21 mouse cellular contexts compared by ENCODE assay signal in the genomic region with DNA sequence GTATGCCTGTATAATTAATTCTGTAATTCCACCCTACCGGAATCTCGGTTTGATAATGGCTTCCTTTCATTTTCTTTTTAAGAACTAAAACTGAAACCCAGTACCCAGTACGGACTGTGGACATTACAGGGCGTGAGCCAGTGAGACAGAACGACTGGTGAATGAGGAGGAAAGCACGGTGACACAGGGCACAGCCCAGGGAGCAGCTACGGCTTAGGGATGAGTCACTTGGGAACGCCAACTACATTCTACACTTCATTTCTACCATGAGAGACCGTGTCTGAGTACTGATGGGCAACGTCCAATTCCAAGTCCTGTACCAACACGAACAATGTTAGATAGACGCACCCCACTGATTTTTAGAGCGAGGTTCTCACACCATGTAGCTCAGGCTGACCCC. TPM values are rescaled to one million over a fixed set of nuclear protein-coding genes. Genes with fewer than 3 reads are reported as not detected.
DNase-seq lines count a peak whose midpoint lies in the region; ATAC-seq and TF ChIP-seq lines count a peak whose summit lies in the region.
"Had no signal": no experiment of that assay in that cellular context is flagged by ENCODE, and none has a peak within 500 bp of the region (broad histone marks: within the 10 kb centered on the region; RNA-seq: fewer than 3 reads in every experiment).

No protein-coding gene starts in this region.

- H3K4me2 ChIP-seq in intestine, postnatal 0 days (replicated peaks; ENCODE audit: low read depth): no peak overlapping the region
- H3K4me2 ChIP-seq in intestine, embryonic 16.5 days (ENCODE audit: low read depth, low read length): no peak overlapping the region
- H3K4me2 ChIP-seq: embryonic facial prominence, embryonic 13.5 days; forebrain, embryonic 12.5 days; heart, embryonic 11.5 days; heart, embryonic 15.5 days; hindbrain, embryonic 14.5 days; intestine, embryonic 15.5 days had no signal

- no peaks in the 10 kb centered on the region for H3K9me3 ChIP-seq in intestine, postnatal 0 days (ENCODE audit: control insufficient read depth)
- no peaks in the 10 kb centered on the region for H3K9me3 ChIP-seq in intestine, embryonic 16.5 days (ENCODE audit: control insufficient read depth, low read length)
- no peaks in the 10 kb centered on the region for H3K9me3 ChIP-seq in hindbrain, embryonic 10.5 days
- H3K9me3 ChIP-seq: embryonic facial prominence, embryonic 13.5 days; forebrain, embryonic 12.5 days; heart, embryonic 15.5 days; intestine, embryonic 15.5 days had no signal

- intact Hi-C loops in gastrocnemius, postnatal 14 days (cut with DNase I; ENCODE audit: low total_unique reads): no loop called here

- DNase-seq in hindbrain, embryonic 10.5 days (ENCODE audit: low spot score): no peak
- DNase-seq in gastrocnemius, postnatal 14 days: no peak
- no peak for DNase-seq in cerebellum, adult 11 months
- DNase-seq: adrenal gland, adult 8-10 months; adrenal gland, postnatal 36 days; cerebellum, adult 2 months; cerebellum, postnatal 14 days; gastrocnemius, postnatal 36 days; heart, adult 2 months; heart, postnatal 14 days had no signal

- no peak for TF ChIP-seq POLR2A in small intestine, adult 2 months (IDR thresholded peaks at IDR 0.05; ENCODE audit: low read depth, low read length)

- peaks cover 44% of the 10 kb centered on the region for H3K36me3 ChIP-seq in intestine, postnatal 0 days (ENCODE audit: control insufficient read depth, insufficient read depth)
- H3K36me3 ChIP-seq in intestine, embryonic 16.5 days (ENCODE audit: control insufficient read depth, insufficient read depth, low read length): peaks cover 19% of the 10 kb centered on the region
- peaks cover 57% of the 10 kb centered on the region for H3K36me3 ChIP-seq in small intestine, adult 2 months (ENCODE audit: control insufficient read depth, insufficient read depth, low read length)
- peaks cover 50% of the 10 kb centered on the region for H3K36me3 ChIP-seq in hindbrain, embryonic 10.5 days

- no peak overlapping the region for H3K4me3 ChIP-seq in intestine, postnatal 0 days (ENCODE audit: low read depth, low read length)
- H3K4me3 ChIP-seq in intestine, embryonic 16.5 days (ENCODE audit: low read length): no peak overlapping the region
- peak overlapping the region; percentile 21 for H3K4me3 ChIP-seq in brown adipose tissue, adult 24 weeks (ENCODE audit: insufficient read depth, low read depth, low read length)
- H3K4me3 ChIP-seq in small intestine, adult 2 months (ENCODE audit: low read depth, low read length): no peak overlapping the region
- H3K4me3 ChIP-seq in hindbrain, embryonic 10.5 days: no peak overlapping the region
- H3K4me3 ChIP-seq: embryonic facial prominence, embryonic 13.5 days; forebrain, embryonic 12.5 days; heart, adult 2 months; heart, embryonic 15.5 days; intestine, embryonic 15.5 days had no signal

- TF ChIP-seq CTCF in intestine, postnatal 0 days (IDR thresholded peaks at IDR 0.05; ENCODE audit: low read depth): no peak
- TF ChIP-seq CTCF in small intestine, adult 2 months (IDR thresholded peaks at IDR 0.05; ENCODE audit: extremely low read depth, insufficient read length, insufficient replicate concordance, low read depth, low read length): no peak

- no peaks in the 10 kb centered on the region for H3K27me3 ChIP-seq in intestine, postnatal 0 days (replicated peaks; ENCODE audit: control insufficient read depth, insufficient read depth, low read length)
- no peaks in the 10 kb centered on the region for H3K27me3 ChIP-seq in intestine, embryonic 16.5 days (replicated peaks; ENCODE audit: control insufficient read depth, insufficient read depth, low read length)
- no peaks in the 10 kb centered on the region for H3K27me3 ChIP-seq in small intestine, adult 2 months (ENCODE audit: control insufficient read depth, insufficient read depth, low read length)
- H3K27me3 ChIP-seq in hindbrain, embryonic 10.5 days (ENCODE audit: insufficient read depth, poor library complexity, severe bottlenecking): no peaks in the 10 kb centered on the region
- H3K27me3 ChIP-seq: embryonic facial prominence, embryonic 13.5 days; forebrain, embryonic 12.5 days; heart, embryonic 15.5 days; intestine, embryonic 15.5 days had no signal

- no peak overlapping the region for H3K9ac ChIP-seq in intestine, postnatal 0 days (ENCODE audit: low read depth, low read length)
- H3K9ac ChIP-seq in intestine, embryonic 16.5 days (ENCODE audit: low read depth, low read length): no peak overlapping the region
- H3K9ac ChIP-seq: embryonic facial prominence, embryonic 13.5 days; forebrain, embryonic 12.5 days; heart, embryonic 15.5 days; hindbrain, embryonic 14.5 days; intestine, embryonic 15.5 days had no signal

- 70% methylated on average over 13 of the region's 13 CpGs for WGBS in intestine, postnatal 0 days
- whole genome bisulfite sequencing in intestine, embryonic 16.5 days: 89% methylated on average over 13 of the region's 13 CpGs
- 43% methylated on average over 13 of the region's 13 CpGs for WGBS in small intestine, adult 2 months
- 93% methylated on average over 13 of the region's 13 CpGs for WGBS in hindbrain, embryonic 10.5 days

- H3K4me1 ChIP-seq in intestine, postnatal 0 days (replicated peaks; ENCODE audit: control insufficient read depth, insufficient read depth, low read length): 0 out of 2 replicates have a peak, but pooled peaks cover 4% of the 10 kb centered on the region
- peaks cover 18% of the 10 kb centered on the region for H3K4me1 ChIP-seq in intestine, embryonic 16.5 days (ENCODE audit: control insufficient read depth, insufficient read depth, low read length)
- peaks cover 20% of the 10 kb centered on the region for H3K4me1 ChIP-seq in brown adipose tissue, adult 24 weeks (ENCODE audit: control insufficient read depth, insufficient read depth, insufficient read length, low read length)
- H3K4me1 ChIP-seq in small intestine, adult 2 months (ENCODE audit: control insufficient read depth, insufficient read depth, insufficient read length, low read length): peaks cover 34% of the 10 kb centered on the region
- no peaks in the 10 kb centered on the region for H3K4me1 ChIP-seq in hindbrain, embryonic 10.5 days (replicated peaks)
- H3K4me1 ChIP-seq: forebrain, embryonic 12.5 days had no signal

- peak overlapping the region; percentile 85 for H3K27ac ChIP-seq in intestine, postnatal 0 days (ENCODE audit: low read depth, low read length)
- no peak overlapping the region for H3K27ac ChIP-seq in intestine, embryonic 16.5 days (ENCODE audit: low read length)
- H3K27ac ChIP-seq in brown adipose tissue, adult 24 weeks (replicated peaks; ENCODE audit: low read depth, low read length): peak overlapping the region; percentile 53
- H3K27ac ChIP-seq in small intestine, adult 2 months (ENCODE audit: insufficient read depth, low read depth, low read length): peak overlapping the region; percentile 85
- H3K27ac ChIP-seq in hindbrain, embryonic 10.5 days: no peak overlapping the region
- H3K27ac ChIP-seq: embryonic facial prominence, embryonic 13.5 days; forebrain, embryonic 12.5 days; heart, embryonic 15.5 days; hindbrain, embryonic 14.5 days; intestine, embryonic 15.5 days had no signal

- ATAC-seq in intestine, postnatal 0 days: peak; percentile 52
- no peak for ATAC-seq in intestine, embryonic 16.5 days
- ATAC-seq: forebrain, embryonic 16.5 days; intestine, embryonic 15.5 days had no signal

RNA-seq across cellular contexts. Expression of gene Itm2b, which starts 16.1 kb away (rescaled TPM):
- polyA plus RNA-seq in intestine, postnatal 0 days (2015; fragmentation: Nextera tagmentation; extraction: Ambion mirVana): 1,587 and 1,596 TPM in 2 replicates
- 702 and 717 TPM in 2 replicates for polyA plus RNA-seq in intestine, embryonic 16.5 days (2015; fragmentation: Nextera tagmentation; extraction: Ambion mirVana)
- polyA plus RNA-seq in brown adipose tissue, adult 24 weeks (2012; ENCODE audit: insufficient read depth, insufficient read length, missing spikeins): 1,115 and 1,308 TPM in 2 replicates
- 515 and 990 TPM in 2 replicates for polyA plus RNA-seq in small intestine, adult 2 months (2012; rRNA removed)
- 249 and 310 TPM in 2 replicates for polyA plus RNA-seq in hindbrain, embryonic 10.5 days (2016; fragmentation: Nextera tagmentation; extraction: Ambion mirVana)
- 100 to 1,000 TPM; 330 to 339 TPM for total RNA-seq in gastrocnemius, postnatal 14 days (2021)

RNA-seq across cellular contexts. Expression of gene Rb1, which starts 43.3 kb away (rescaled TPM):
- 14.1 and 15.1 TPM in 2 replicates for polyA plus RNA-seq in intestine, postnatal 0 days (2015; fragmentation: Nextera tagmentation; extraction: Ambion mirVana)
- polyA plus RNA-seq in intestine, embryonic 16.5 days (2015; fragmentation: Nextera tagmentation; extraction: Ambion mirVana): 13.0 and 14.9 TPM in 2 replicates
- polyA plus RNA-seq in brown adipose tissue, adult 24 weeks (2012; ENCODE audit: insufficient read depth, insufficient read length, missing spikeins): 36.6 and 41.5 TPM in 2 replicates
- 1.0 and 2.9 TPM in 2 replicates for polyA plus RNA-seq in small intestine, adult 2 months (2012; rRNA removed)
- 24.2 and 27.1 TPM in 2 replicates for polyA plus RNA-seq in hindbrain, embryonic 10.5 days (2016; fragmentation: Nextera tagmentation; extraction: Ambion mirVana)
- total RNA-seq in gastrocnemius, postnatal 14 days (2021): 10 to 100 TPM; 18.1 to 20.2 TPM

Comparison
In these comparisons a context has a peak if more than half of its experiments do, and no peak if none do; other contexts are left out.
1. H3K27ac ChIP-seq: peak in intestine, postnatal 0 days (single experiment), brown adipose tissue, adult 24 weeks (single experiment) and small intestine, adult 2 months (single experiment); none in intestine, embryonic 16.5 days (single experiment) and hindbrain, embryonic 10.5 days (single experiment).